Comparison of ENCODE assay signal across 26 mouse cellular contexts in genomic region chr17:25827011-25827410, GRCm38 (mm10). TPM values are rescaled to one million over a fixed set of nuclear protein-coding genes. Genes with fewer than 3 reads are reported as not detected.
A peak's percentile ranks its signal among the peaks of the same experiment; 100 is the strongest.
DNase-seq lines count a peak whose midpoint lies in the region; ATAC-seq and TF ChIP-seq lines count a peak whose summit lies in the region.
"Had no signal": no experiment of that assay in that cellular context is flagged by ENCODE, and none has a peak within 500 bp of the region (broad histone marks: within the 10 kb centered on the region; RNA-seq: fewer than 3 reads in every experiment).

No protein-coding gene starts in this region.

- peaks cover 51% of the 10 kb centered on the region for H3K36me3 ChIP-seq in hindbrain, embryonic 13.5 days
- H3K36me3 ChIP-seq in hindbrain, embryonic 16.5 days (ENCODE audit: control insufficient read depth, insufficient read depth, low read length) = peaks cover 21% of the 10 kb centered on the region
- H3K36me3 ChIP-seq in testis, adult 2 months (ENCODE audit: control insufficient read depth, insufficient read depth, low read length) = no peaks in the 10 kb centered on the region; the same call in 1 of the 2 replicates

- no peaks in the 10 kb centered on the region for H3K9me3 ChIP-seq in hindbrain, embryonic 13.5 days
- no peaks in the 10 kb centered on the region for H3K9me3 ChIP-seq in hindbrain, embryonic 16.5 days (ENCODE audit: control insufficient read depth, low read length)
- H3K9me3 ChIP-seq: embryonic facial prominence, embryonic 15.5 days; forebrain, embryonic 13.5 days; heart, embryonic 13.5 days; liver, embryonic 15.5 days; midbrain, embryonic 12.5 days; neural tube, embryonic 12.5 days had no signal

- no peak overlapping the region for H3K27ac ChIP-seq in hindbrain, embryonic 13.5 days
- no peak overlapping the region for H3K27ac ChIP-seq in hindbrain, embryonic 16.5 days (ENCODE audit: low read depth, low read length)
- H3K27ac ChIP-seq in testis, adult 2 months (ENCODE audit: control insufficient read depth, insufficient read depth, low read depth, low read length) = no peak overlapping the region
- H3K27ac ChIP-seq: embryonic facial prominence, embryonic 15.5 days; forebrain, embryonic 13.5 days; heart, embryonic 13.5 days; liver, embryonic 15.5 days; midbrain, embryonic 12.5 days; neural tube, embryonic 12.5 days had no signal

- TF ChIP-seq POLR2A in testis, adult 2 months (IDR thresholded peaks at IDR 0.05; ENCODE audit: control insufficient read depth, low read depth, low read length) = no peak

- 0 out of 2 replicates have a peak overlapping the region, but pooled peaks have one; percentile 13 for H3K9ac ChIP-seq in hindbrain, embryonic 13.5 days
- no peak overlapping the region for H3K9ac ChIP-seq in hindbrain, embryonic 16.5 days (ENCODE audit: low read depth, low read length)
- H3K9ac ChIP-seq: embryonic facial prominence, embryonic 15.5 days; forebrain, embryonic 13.5 days; liver, embryonic 15.5 days; lung, embryonic 14.5 days; midbrain, embryonic 12.5 days; neural tube, embryonic 12.5 days had no signal

- no peak for TF ChIP-seq CTCF in testis, adult 2 months (IDR thresholded peaks at IDR 0.05; ENCODE audit: control insufficient read depth, insufficient read depth, insufficient replicate concordance, low read depth, low read length)

- WGBS in hindbrain, embryonic 13.5 days = 97% methylated on average over 13 of the region's 13 CpGs
- 94% methylated on average over 13 of the region's 13 CpGs for WGBS in hindbrain, embryonic 16.5 days

- DNase-seq in cerebellum, adult 11-12 months = peak; percentile 52
- DNase-seq in cerebellum, adult 9-11 months = no peak
- no peak for DNase-seq in testis, postnatal 14 days (ENCODE audit: low spot score)
- DNase-seq: adrenal gland, postnatal 25 days; cerebellum, adult 18-20 months; cerebellum, postnatal 14 days; gastrocnemius, postnatal 25 days; heart, adult 18-20 months; heart, postnatal 10 days; kidney, adult 9 months; layer of hippocampus, postnatal 36 days; lung, embryonic 14.5 days; lung, postnatal 14 days; thymus, postnatal 14 days had no signal

- H3K4me3 ChIP-seq in hindbrain, embryonic 13.5 days = no peak overlapping the region
- H3K4me3 ChIP-seq in hindbrain, embryonic 16.5 days (ENCODE audit: low read length) = no peak overlapping the region
- peak overlapping the region; percentile 54 for H3K4me3 ChIP-seq in testis, adult 2 months (ENCODE audit: control insufficient read depth, low read depth, low read length)
- H3K4me3 ChIP-seq: embryonic facial prominence, embryonic 15.5 days; forebrain, embryonic 13.5 days; heart, embryonic 13.5 days; liver, embryonic 15.5 days; midbrain, embryonic 12.5 days; neural tube, embryonic 12.5 days had no signal

- H3K4me1 ChIP-seq in hindbrain, embryonic 13.5 days (replicated peaks) = peaks cover 82% of the 10 kb centered on the region
- H3K4me1 ChIP-seq in hindbrain, embryonic 16.5 days (ENCODE audit: control insufficient read depth, insufficient read depth, low read depth, low read length) = peaks cover 62% of the 10 kb centered on the region
- H3K4me1 ChIP-seq in testis, adult 2 months (ENCODE audit: control insufficient read depth, insufficient read depth, low read length) = peaks cover 32% of the 10 kb centered on the region

- H3K27me3 ChIP-seq in hindbrain, embryonic 13.5 days = no peaks in the 10 kb centered on the region
- H3K27me3 ChIP-seq in hindbrain, embryonic 16.5 days (replicated peaks; ENCODE audit: control insufficient read depth, insufficient read depth, low read length) = no peaks in the 10 kb centered on the region
- H3K27me3 ChIP-seq in testis, adult 2 months (ENCODE audit: control insufficient read depth, insufficient read depth, low read length) = no peaks in the 10 kb centered on the region
- H3K27me3 ChIP-seq: forebrain, embryonic 13.5 days; neural tube, embryonic 12.5 days; Patski had no signal

- no peak overlapping the region for H3K4me2 ChIP-seq in hindbrain, embryonic 13.5 days
- no peak overlapping the region for H3K4me2 ChIP-seq in hindbrain, embryonic 16.5 days (ENCODE audit: low read length)
- H3K4me2 ChIP-seq: embryonic facial prominence, embryonic 15.5 days; heart, embryonic 13.5 days; liver, embryonic 15.5 days; lung, embryonic 14.5 days; midbrain, embryonic 12.5 days had no signal

- no peak for ATAC-seq in hindbrain, embryonic 13.5 days (ENCODE audit: low FRiP score)
- no peak for ATAC-seq in hindbrain, embryonic 16.5 days
- ATAC-seq in monocyte, adult 5-6 weeks (replicated peaks; ENCODE audit: insufficient number of reproducible peaks, low FRiP score, low TSS enrichment, poor library complexity, severe bottlenecking) = no peak
- ATAC-seq: forebrain, embryonic 13.5 days; intestine, postnatal 0 days; Patski had no signal

RNA-seq across cellular contexts. Expression of gene Jmjd8, which starts 1.7 kb away (rescaled TPM):
- 62.9 and 64.2 TPM in 2 replicates for polyA plus RNA-seq in hindbrain, embryonic 13.5 days (2015; fragmentation: Nextera tagmentation; extraction: Ambion mirVana)
- polyA plus RNA-seq in hindbrain, embryonic 16.5 days (2015; fragmentation: Nextera tagmentation; extraction: Ambion mirVana) = 51.0 and 55.4 TPM in 2 replicates
- 16.4 and 18.6 TPM in 2 replicates for polyA plus RNA-seq in testis, adult 2 months (2012; rRNA removed)
- 7.9 to 20.3 TPM (median 11.0 TPM) in 3 replicates for total RNA-seq in monocyte, adult 5-6 weeks (2017)

RNA-seq across cellular contexts. Expression of gene Wdr24, which starts 3.6 kb away (rescaled TPM):
- polyA plus RNA-seq in hindbrain, embryonic 13.5 days (2015; fragmentation: Nextera tagmentation; extraction: Ambion mirVana) = 26.6 and 30.7 TPM in 2 replicates
- polyA plus RNA-seq in hindbrain, embryonic 16.5 days (2015; fragmentation: Nextera tagmentation; extraction: Ambion mirVana) = 29.7 and 32.7 TPM in 2 replicates
- 35.8 and 36.0 TPM in 2 replicates for polyA plus RNA-seq in testis, adult 2 months (2012; rRNA removed)
- total RNA-seq in monocyte, adult 5-6 weeks (2017) = 10.7 to 16.6 TPM (median 15.6 TPM) in 3 replicates

RNA-seq across cellular contexts. Expression of gene Stub1, which starts 6.2 kb away (rescaled TPM):
- polyA plus RNA-seq in hindbrain, embryonic 13.5 days (2015; fragmentation: Nextera tagmentation; extraction: Ambion mirVana) = 325 and 337 TPM in 2 replicates
- 397 and 428 TPM in 2 replicates for polyA plus RNA-seq in hindbrain, embryonic 16.5 days (2015; fragmentation: Nextera tagmentation; extraction: Ambion mirVana)
- 81.1 and 82.0 TPM in 2 replicates for polyA plus RNA-seq in testis, adult 2 months (2012; rRNA removed)
- total RNA-seq in monocyte, adult 5-6 weeks (2017) = 74.5 to 81.4 TPM (median 75.3 TPM) in 3 replicates

RNA-seq across cellular contexts. Expression of gene Rhbdl1, which starts 10.1 kb away (rescaled TPM):
- polyA plus RNA-seq in hindbrain, embryonic 13.5 days (2015; fragmentation: Nextera tagmentation; extraction: Ambion mirVana) = 24.2 and 25.5 TPM in 2 replicates
- polyA plus RNA-seq in hindbrain, embryonic 16.5 days (2015; fragmentation: Nextera tagmentation; extraction: Ambion mirVana) = 61.6 and 73.4 TPM in 2 replicates
- 2.1 and 2.7 TPM in 2 replicates for polyA plus RNA-seq in testis, adult 2 months (2012; rRNA removed)
- 1.8 TPM in 1 of 3 replicates, not detected in the others for total RNA-seq in monocyte, adult 5-6 weeks (2017)

RNA-seq across cellular contexts. Expression of gene Gm20683, which starts 14.6 kb away (rescaled TPM):
- 8.1 and 8.5 TPM in 2 replicates for polyA plus RNA-seq in hindbrain, embryonic 13.5 days (2015; fragmentation: Nextera tagmentation; extraction: Ambion mirVana)
- 14.8 and 15.4 TPM in 2 replicates for polyA plus RNA-seq in hindbrain, embryonic 16.5 days (2015; fragmentation: Nextera tagmentation; extraction: Ambion mirVana)
- 9.0 and 11.2 TPM in 2 replicates for polyA plus RNA-seq in testis, adult 2 months (2012; rRNA removed)
- total RNA-seq in monocyte, adult 5-6 weeks (2017) = 0.43 to 2.9 TPM (median 2.1 TPM) in 3 replicates
